Mouse (Mus musculus): ENCODE data around the gene Rere.

- no peak for TF ChIP-seq CTCF (IDR thresholded peaks at IDR 0.05; ENCODE audit: control insufficient read depth, insufficient read depth, insufficient replicate concordance, low read depth, low read length)
- no peak for TF ChIP-seq POLR2A (IDR thresholded peaks at IDR 0.05; ENCODE audit: control insufficient read depth, low read depth, low read length)
Measured at GRCm38 (mm10) chr4:150414296-150414695, 132.8 kb downstream of the Rere start.
